Mouse (Mus musculus) cerebellum, adult 18-20 months (tissue): Measurements from ENCODE around the gene Pnlip.

ENCODE experiments used
- DNase-seq, 2 experiments: peaks; one replicate each; pipeline ENCODE4 v3.0.0; 2021

The Pnlip gene

DNA sequence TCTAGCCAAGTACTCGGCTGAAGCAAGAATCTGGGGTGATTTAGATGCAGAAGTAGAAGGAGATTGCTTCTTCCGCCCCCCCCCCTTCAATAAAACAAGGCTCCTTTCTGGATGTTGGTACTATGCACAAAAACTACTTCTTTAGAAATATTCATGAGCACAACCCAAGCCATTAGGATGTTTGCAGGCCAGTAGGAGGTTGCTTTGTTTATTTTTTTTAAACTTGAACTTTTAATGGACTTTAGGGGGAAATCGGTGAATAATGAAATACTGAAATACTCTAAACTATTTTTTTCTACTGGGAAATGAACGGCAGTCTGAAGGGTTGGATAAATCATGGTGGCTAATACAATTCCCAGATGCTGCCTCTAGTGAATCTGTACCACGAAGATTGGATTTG is at the start of gene Pnlip:
Pnlip (plus strand) TSS at position 301 of the 400 bp plus-strand sequence.
- no peak for DNase-seq

DNA sequence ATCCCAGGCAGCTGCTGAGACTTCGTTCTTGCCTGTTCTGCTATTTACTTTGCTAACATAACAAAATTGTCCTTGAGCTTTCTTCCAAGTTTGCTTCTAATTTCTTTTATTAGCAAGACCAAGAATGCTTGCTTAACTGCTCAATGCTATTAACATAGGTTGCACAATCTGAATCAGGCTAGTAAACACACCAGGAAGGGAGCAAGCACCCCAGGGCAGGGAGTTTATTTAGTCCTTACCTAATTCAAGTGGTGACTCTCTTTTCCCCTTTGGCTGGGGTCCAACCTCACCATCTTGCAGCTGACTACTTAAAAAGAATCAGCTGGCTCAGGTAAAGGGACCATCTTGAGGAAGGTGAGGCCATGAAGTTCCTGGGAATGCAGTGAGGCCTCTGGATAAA is 42.6 kb upstream of the Pnlip start:
- no peak for DNase-seq

DNA sequence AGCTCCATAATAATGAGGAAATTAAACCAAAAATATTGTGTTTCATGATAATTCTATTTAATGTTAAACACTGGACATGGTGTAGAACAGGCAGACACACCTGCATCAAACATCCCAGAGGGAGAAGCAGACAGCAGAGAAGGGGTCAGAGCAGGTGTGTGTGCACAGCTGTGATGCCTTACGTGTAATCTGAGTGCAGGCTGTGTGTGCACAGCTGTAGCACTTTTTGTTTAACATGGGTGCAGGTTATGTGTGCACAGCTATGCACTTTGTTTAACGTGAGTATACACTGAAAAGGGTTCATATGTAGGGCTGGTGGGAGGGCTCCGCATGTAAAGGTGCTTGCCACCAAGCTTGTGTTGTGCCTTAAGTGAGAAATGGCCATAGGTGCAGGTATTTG is 39.6 kb upstream of the Pnlip start:
- no peak for DNase-seq

DNA sequence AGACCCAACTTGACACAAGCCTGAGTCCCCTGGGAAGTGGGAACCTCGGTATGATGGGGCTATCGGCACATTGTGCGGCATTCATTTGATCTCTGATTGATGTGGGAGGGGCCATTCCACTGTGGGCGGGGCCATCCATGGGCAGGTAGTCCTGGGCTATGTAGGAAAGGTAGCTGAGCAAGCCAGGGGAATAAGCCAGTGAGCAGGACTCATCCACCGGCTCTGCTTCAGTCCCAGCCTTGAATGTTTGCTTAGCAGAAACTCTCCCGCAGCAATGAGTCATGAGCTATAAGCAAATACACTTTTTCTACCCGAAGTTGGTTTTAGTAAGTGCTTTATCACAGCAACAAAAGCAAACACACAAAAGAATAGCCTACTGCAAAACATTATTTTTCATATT is 35.7 kb upstream of the Pnlip start:
- no peak for DNase-seq

DNA sequence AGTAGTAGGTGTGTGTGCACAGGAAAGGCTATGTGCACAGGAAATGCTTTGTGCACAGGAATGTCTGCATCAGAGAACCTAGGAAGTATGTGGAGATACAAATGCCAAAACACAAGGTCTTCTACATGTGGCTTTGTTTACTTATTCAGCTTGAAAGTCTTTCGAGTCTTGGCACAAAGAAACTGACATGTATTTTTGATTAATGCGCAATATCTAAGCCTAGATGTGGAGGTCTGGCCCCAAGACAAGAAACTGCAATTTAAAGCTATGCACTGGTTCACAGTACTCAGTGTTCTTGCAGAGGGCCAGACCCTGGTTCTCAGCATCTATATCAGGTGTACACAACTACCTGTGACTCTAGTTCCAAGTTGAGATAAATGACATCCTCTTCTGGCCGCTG is 31.6 kb upstream of the Pnlip start:
- DNase-seq, result no peak

DNA sequence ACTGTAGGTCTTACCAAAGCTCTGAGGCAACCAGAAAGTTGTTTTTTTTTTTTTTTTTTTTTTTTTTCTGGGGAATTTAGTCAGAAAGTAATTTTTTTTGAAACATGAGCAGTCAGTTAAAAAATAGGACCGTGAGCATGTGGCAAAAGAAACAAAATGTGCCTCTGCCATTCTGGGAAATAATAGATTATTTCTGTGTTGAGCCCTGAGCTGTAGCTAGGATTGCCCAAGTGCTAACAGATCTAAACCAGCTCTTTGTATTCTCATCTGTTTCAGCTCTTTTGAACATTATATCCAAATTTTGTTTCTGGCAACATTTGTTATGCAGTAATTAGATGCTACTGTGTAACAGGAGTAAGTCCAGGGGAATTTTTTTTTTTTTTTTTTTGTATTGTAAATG is 30.7 kb upstream of the Pnlip start:
- DNase-seq, result no peak

DNA sequence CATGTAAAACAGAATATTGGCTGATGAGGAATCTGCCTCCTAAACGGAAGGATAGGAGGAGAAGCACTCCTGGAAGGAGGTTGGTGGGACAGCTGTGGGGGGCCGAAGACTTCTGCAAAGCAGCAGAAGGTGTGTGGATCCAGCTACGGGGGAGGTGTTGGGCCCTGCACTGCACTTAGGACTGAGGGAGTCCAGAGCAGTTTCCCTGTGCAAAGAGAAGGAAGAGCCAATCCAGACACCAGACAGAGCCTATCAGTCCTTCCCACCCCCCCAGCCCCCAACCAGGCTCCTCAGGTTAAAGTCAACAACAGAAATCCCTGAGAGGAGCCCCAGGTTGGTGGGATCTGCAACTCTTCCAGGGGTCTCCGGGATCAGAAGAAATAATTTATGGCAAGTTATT is 27.5 kb upstream of the Pnlip start:
- DNase-seq, result no peak

DNA sequence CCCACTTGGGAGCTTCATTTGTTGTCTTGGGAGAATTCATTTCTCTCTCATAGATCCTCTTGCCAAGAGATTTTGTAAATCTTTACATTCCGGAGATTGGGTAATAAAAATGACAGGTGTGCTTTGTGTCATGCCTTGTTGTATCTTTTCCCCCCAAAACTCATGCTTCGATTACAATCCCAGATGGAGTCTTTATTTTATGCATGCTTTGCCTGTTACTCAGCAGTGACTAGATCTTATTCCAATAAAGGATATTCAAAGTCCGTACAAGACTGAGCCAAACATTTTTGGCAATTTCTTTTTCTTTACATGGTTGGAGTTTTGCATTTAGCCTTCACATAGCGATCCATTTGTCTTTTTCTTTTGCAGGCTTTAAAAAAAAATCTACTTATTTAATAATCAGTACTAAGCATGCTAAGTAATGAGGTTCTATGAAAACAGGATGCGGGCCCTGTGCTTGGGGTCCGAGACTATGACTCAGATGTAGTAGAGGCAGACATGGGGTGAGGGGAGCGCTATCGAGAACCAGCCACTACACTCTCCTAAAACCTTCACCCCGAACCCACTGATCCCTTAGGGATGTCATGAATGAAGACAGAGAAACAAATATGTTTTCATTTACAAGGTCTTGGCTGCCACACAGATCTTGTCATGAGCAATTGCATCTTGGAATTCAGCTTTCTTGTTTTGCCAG is 26.9 kb upstream of the Pnlip start:
- DNase-seq, result no peak

DNA sequence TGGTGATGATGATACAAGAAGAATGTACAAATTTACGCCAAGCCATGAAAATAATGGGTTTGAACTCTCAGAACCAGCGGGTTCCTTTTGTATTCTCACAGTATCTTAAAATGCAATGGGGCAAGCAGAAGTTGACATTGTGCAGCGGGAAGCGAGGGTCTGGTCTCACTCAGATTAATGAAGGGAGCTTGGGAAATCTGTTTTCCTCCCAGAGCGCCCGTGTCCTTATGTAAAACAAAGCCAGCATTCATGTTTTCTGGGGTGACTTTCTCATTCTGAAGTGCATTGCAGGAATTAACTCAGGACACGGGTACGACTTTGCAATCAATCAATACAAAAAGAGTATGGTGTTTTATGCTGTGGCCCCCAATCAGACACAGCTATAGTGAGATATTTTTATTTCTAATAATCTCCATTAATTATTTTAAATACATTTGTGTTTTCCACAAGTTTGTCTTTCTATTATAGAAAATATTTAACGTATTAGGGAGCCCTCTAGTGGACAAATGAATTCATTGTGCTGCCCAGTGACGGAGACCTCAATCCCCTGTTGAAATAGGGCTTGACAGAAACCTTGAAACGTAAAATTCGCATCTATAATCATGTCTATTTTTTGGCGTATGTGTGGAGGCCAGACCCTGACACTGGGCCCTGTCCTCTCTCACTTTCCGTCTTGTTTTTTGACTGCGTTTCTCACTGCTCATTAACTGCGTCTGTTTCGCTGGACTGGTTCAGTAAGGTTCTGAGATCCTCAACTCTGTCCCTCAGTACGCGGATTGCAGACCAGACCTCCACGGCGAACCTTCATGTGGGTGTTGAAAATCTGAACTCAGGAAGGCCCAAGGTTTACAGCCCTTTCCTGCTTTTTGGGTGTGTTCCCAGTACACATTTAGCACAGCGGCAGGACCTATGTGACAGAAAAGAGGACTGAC is 24.6 kb upstream of the Pnlip start:
- DNase-seq, result no peak

DNA sequence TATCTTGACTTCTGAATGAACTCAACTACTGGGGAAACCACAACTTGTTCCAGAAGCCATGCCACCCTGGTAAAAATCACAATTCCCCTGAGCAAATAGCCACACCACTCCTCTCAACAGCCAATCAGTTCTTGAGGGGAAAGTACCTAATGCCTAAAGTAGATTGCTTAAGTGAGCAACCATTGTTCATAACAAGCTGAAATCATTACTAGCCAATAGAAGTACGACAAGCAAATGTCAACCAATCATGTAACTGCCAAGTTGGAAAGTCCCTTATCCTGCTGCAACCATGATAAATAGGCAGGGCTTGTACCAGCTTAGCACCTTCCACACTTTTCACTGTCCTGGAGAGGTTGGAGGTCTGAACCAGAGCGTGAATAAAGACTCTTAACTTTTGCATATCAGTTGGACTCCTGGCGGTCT is 22.9 kb upstream of the Pnlip start:
- DNase-seq, result no peak

DNA sequence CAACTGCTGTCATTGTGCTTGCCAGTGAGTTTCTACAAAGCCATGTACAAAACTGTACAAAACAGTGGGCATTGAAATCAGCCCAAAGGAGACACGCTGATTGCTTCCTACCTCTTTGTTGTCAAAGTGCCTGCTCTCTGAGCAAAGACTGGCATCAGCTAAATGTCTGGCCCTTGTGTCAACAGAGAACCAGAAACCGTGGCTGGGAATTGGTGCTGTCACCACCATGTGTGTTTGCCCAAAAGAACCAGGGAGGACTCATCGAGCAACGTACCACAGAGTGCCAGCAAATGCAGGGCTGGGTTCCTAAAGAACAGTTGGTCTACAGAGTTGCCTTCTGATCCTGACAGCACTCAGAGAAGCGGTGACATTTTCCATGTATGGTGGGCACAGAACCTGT is 2.3 kb upstream of the Pnlip start:
- DNase-seq, result no peak

DNA sequence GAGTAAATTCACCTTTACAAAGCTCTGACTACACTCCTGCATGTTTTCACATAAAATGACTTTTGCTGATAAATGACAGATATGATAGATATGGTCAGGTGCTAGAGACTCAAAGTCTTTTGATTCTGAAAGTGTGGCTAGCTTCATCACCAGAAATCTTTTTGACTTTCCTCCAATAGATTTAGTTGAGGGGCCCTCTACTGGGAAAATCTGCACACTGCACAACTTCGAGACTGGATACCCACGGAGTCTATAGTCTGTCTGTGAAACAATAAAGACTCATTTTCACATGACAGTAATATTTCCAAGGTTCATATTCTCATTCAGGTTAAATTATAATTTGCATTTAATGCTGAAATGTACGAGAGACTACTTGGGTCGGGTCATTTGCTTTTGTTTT is 9.8 kb downstream of the Pnlip start:
- no peak for DNase-seq

DNA sequence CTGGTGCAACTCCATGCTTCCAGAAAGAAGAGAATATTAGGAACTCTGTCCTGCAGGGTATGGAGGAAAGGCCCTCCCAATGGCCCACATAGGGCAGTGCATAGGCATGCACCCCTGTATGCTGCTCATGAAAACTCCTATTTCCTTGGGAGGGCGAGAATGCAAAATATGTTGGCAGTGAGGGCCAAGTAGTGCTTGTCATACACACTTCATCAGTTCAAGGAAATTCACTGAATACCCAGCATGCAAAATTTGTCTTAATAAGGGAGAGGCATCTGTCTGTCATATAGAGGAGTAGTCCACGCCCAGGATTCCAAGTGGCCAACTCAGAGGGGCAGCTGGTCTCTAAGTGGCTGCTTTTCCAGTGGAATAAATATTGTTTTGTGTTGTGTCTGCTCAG is 11.0 kb downstream of the Pnlip start:
- no peak for DNase-seq

DNA sequence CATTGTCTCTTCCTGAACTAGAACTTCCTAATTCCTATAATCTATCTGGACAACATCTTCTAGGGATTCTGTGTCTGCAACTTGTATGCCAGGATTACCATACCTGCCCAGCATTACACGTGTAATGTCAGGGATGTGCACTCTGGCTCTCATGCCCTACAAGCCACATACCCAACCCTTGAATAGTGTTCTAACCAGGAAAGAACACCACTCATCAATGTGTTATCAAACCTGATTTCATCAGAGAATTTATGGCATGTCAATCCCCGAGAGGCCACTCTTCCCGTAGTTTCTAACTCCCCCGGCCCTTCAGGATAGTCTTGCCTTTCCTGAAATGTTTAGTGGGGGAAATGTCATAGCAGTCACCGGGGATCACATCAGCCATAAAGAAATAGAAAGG is 12.6 kb downstream of the Pnlip start:
- no peak for DNase-seq

DNA sequence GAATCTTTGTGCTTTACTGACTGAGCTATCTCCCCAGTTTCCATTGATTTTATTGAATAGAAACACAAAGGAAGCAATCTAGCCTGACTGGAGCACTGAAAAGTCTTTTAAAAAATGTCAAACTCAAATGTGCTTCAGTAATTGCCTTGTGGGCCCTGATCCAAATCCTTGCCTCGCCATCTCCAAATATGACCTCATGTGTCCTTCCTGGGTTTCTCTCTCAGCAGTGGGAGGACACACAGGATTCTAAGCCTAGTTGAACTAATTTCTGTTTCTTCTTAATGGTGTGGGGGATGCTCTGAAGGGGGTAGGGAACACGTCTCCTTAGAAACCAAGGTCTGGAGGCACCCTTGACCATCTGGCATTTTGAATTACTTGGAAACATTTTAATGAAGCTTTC is 22.3 kb downstream of the Pnlip start:
- DNase-seq, result no peak

DNA sequence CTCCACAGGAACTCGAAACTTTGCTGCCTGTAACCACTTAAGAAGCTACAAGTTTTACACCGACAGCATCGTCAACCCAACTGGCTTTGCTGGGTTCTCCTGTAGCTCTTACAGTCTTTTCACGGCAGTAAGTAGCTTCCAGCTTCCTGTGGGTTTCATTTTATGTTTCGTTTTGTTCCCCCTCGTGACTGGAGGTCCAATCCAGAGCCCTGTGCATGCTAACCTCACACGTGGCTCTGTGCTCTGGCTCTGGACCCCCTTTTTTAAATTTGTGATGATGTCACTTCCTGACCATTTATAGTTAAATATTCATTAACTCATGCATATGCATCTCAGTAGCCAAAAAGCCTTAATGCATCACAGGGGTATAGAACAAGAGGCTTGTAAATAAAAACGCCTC is 24.8 kb downstream of the Pnlip start:
- no peak for DNase-seq

DNA sequence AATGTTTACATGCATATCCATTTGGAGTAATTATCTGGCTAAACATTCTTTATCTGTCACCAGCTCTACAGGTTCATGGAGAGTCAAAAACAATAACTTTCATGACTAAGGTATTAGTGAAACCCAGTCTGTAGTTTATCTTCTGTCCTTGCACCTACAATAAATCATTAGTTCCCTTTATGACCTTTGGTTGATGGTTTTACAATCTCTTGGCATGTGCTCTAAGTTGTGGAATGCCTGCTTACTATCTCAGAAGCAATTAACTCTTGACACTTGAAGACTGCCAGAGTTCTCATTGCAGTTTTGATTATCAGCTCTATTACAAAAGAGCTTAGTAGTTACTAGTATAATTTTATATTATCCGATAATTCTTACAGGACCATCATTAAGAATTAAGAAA is 36.6 kb downstream of the Pnlip start:
- DNase-seq, result no peak

DNA sequence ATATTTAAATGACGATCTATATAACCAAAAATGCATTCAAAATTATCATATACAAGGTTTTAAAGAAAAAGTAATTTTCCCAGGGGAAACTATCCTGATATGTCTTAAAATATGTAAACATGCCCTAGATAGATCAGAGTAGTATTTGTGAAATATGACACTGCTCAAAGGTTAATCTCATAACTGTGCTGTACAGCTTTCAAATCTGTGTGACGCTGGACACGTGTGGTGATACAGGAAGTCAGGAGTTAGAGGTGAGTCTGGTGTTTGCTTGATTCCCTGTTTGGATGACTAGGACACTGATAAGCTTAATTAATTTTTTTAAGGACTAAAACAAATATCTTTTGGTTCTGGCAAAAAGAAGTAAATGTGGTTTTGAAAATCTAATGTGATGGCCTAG is 43.0 kb downstream of the Pnlip start:
- no peak for DNase-seq

DNA sequence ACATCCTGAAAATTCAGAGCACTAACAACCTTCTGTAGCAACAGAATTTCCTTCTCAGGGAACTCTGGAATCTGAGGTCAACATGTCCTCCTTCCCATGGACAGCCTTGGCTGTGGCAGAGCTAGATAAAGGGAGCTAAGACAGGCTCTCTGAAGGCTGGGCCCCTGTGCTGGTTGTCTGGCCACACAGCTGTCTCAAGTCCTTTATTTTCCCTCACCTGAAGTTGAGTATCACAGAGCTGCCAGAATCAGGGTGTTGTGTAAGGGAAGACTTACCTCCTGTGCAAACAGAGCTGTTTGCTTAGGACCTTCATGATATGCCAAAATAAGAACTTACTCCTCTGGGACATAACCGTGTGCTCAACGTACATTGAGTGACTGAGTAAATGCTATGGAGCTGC is 43.9 kb downstream of the Pnlip start:
- DNase-seq, result no peak

DNA sequence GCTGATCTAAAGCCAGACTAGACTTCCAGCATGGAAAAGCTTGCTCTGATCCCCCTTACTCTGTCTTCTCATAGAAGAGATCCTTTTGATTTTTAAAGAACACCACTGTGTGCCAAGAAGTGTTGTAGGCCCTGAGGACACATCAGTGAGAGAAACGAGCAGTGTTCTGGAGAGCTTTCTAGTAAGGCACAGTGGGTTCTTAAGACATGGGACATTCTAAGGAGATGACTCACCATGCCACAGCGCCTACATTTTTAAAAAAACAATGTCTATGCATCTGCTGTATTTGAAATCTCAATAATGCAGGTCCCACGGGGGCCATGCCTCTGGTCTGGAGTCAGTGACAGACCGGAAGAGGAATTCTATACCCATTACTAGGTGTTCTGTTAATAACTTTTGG is 52.3 kb downstream of the Pnlip start:
- DNase-seq, result no peak

DNA sequence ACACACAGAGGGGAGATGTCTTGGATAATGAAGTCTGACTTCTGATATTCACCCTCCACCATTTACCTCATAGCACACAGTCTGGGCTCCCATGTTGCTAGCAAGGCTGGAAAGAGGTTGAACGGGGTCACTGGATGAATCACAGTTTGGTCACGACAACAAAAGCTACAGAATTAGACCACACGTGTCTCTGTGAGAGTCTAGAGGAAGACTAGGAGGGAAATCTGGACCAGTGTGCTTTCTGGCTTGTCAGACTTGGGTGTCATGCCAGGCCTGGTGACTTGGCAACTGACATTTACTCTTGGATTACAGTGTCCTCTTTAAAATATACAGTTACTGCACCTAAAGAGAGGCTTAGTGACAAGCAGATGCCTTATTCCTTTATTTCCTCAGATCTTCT is 56.3 kb downstream of the Pnlip start:
- no peak for DNase-seq

DNA sequence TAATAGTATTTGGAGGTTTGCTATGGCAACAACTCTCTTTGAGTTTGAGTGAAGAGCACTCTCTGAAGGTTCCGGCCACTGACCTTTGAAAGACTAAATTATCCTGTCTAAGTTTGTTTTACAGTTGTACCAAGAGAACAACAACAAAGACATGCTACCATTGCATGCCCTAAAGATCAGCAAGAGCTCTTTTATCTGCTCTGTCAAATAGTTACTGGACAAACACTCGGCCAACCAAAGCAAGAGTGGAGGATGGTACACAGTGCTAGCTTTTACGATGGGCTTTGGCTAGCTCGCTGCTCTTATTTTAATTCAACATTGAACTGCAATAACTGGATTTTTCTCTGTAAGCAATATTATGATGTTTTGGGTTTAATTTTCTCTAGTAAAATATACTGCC is 65.6 kb downstream of the Pnlip start:
- no peak for DNase-seq

DNA sequence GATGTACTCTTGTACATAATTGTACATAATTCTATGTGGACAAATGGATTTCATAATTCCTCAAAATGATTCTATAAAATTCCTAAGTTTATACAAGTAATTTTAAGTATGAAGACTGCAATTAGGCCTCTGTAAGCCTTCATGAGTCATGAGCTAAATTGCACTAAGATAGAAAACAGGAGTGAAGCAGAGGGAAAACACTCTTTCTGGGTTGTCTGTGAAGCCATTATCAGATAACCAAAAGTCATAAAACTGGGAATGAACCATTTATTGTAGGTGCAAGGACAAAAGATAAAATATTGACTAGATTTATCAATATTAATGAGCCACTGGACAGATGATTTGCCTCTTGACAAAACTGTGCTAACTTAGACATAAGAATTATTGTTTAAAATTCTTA is 68.1 kb downstream of the Pnlip start:
- no peak for DNase-seq

DNA sequence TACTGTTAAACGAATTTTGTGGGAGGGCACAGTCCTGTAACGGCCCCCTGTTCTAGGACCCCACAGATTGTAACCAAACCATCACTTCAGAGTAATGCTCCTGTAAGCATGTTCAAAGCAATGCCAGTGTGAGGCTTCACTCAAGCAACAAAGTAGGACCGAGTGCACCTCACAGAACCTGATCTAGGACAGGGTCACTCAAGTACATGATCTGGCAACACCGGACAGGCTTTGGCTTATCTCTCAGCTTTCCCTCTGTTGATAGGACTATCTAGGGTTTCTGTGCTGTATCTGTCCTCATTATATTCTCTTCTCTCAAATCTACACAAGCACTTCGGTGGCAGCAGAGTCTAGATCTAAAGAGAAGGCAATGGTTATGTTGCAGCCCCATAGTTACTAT is 74.3 kb downstream of the Pnlip start:
- no peak for DNase-seq

DNA sequence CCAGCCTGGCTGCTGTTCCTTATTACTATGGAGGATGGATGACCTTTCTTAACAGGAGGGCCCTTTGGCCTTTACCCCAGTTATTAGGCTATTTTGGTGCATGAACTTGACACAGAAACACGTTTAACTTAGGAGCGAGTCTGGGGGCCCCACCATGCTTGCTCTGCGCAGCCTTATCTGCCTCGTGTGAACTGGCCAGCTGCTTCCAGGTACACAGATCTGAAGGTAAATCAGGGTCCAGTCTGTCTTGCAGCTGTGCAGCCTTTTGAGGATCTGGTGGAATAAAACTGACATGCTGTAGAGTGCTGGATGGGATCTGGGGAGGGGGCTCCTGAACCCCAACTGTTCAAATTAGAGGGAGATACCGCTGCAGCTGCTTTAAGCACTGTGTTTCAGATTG is 75.5 kb downstream of the Pnlip start:
- no peak for DNase-seq
